Mouse (Mus musculus) C2C12 (cell line): ENCODE measurements around the gene Phf21b. TPM values are rescaled to one million over a fixed set of nuclear protein-coding genes. Genes with fewer than 3 reads are reported as not detected.

Experiments used
- H3K27me3 ChIP-seq: one replicate; pipeline ENCODE4 v1.6.1; 2011; ENCODE audit not compliant: control insufficient read depth, insufficient read depth, insufficient read length
- H3K36me3 ChIP-seq: one replicate; pipeline ENCODE4 v1.6.1; 2011; ENCODE audit not compliant: control insufficient read depth, insufficient read depth
- H3K4me3 ChIP-seq: one replicate; pipeline ENCODE4 v1.5.1; 2011; ENCODE audit warnings: mild to moderate bottlenecking, control low read depth; ENCODE audit not compliant: poor library complexity, insufficient read depth, severe bottlenecking
- H3K79me2 ChIP-seq: one replicate; pipeline ENCODE4 v1.6.1; 2011; ENCODE audit not compliant: control insufficient read depth, insufficient read depth
- H3K79me3 ChIP-seq: one replicate; pipeline ENCODE4 v1.6.1; 2011; ENCODE audit warnings: low read depth, control low read depth
- H3ac ChIP-seq: one replicate; pipeline ENCODE3; 2011; ENCODE audit warnings: low read depth; ENCODE audit not compliant: control insufficient read depth, insufficient read length
- CEBPB ChIP-seq: IDR thresholded peaks from one replicate; pipeline ENCODE4 v1.6.1; 2011; ENCODE audit warnings: low read depth, mild to moderate bottlenecking, control low read depth, moderate library complexity
- CTCF ChIP-seq: IDR thresholded peaks from one replicate; pipeline ENCODE4 v1.5.1; 2011; ENCODE audit not compliant: control insufficient read depth, insufficient read depth, insufficient read length
- FOSL1 ChIP-seq: IDR thresholded peaks from one replicate; pipeline ENCODE4 v1.8.0; 2011; ENCODE audit warnings: mild to moderate bottlenecking, low read length; ENCODE audit not compliant: poor library complexity, insufficient read depth, severe bottlenecking
- MAX ChIP-seq: IDR thresholded peaks from one replicate; pipeline ENCODE4 v1.6.1; 2011; ENCODE audit warnings: mild to moderate bottlenecking, control low read depth
- MYOD1 ChIP-seq: IDR thresholded peaks from one replicate; pipeline ENCODE4 v1.6.1; 2011; ENCODE audit warnings: low read depth; ENCODE audit not compliant: control insufficient read depth, insufficient read length
- MYOG ChIP-seq: IDR thresholded peaks from one replicate; pipeline ENCODE4 v1.6.1; 2011; ENCODE audit not compliant: control insufficient read depth, insufficient read length; ENCODE audit errors: extremely low read depth
- USF1 ChIP-seq: IDR thresholded peaks from one replicate; pipeline ENCODE4 v1.6.1; 2011; ENCODE audit warnings: low read depth, mild to moderate bottlenecking, control low read depth, moderate library complexity
- polyA plus RNA-seq: library from polyadenylated mRNA; unstranded; fragments of >200 nt; fragmentation: generic; extraction: Trizol; gene quantifications from one replicate; pipeline ENCODE4 v1.2.1, GENCODE M21; 2012; ENCODE audit warnings: missing spikeins

Gene Phf21b
- polyA plus RNA-seq, 1 experiment, result 0.26 TPM

DNA sequence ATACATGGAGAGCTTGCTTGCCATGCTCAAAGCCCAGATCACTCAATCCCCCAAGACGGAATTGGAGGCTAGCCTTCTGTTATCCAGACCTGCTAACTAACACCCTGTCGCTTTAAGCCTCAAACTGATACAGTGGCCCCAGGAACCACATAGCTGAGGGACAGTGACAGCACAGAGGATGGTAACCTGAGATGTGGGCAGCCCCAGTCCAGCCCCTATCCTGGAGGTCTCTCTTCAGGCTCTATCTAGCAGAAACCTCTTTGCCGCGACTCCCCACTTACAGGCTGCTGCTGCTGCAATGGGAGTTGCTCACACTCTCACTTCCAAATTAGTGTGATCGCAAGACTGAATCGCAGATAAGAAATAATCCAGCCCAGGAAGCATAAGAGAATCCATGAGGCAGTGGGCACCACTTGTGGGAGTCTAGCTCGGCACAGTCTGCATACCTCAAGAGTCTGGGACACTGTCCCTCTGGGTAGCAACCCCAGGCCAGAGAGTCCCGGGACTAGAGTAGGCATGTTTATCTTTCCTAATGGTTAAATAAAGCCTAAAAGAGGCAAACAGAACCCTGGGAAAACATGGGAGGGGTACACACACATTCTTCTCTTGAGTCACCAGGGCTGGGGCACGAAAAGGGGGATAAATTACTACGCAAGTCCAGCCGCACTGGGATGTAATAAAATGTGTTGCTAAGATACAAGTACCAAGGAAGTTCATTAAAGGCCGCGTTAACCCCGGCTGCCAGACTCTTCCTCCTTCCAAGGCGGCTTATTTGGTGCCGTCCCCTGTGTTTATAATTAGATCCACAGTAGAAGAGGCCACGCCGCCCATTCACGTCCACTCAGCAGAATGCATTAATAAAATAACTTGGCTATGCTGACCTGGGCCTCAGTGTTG, 13.7 kb downstream of the Phf21b start:
- Histone ChIP-seq H3K79me3 (no peaks in the 10 kb centered on the region), H3K4me3 (no peak overlapping the region), H3K36me3 (no peaks in the 10 kb centered on the region), H3K27me3 (peaks cover 62% of the 10 kb centered on the region), H3ac (no peak overlapping the region), H3K79me2 (no peaks in the 10 kb centered on the region)
- TF ChIP-seq MYOD1 (no peak), USF1 (no peak), MAX (no peak), FOSL1 (no peak), CTCF (no peak), CEBPB (no peak), MYOG (no peak)

GRCm38 (mm10) chr15:84840560-84840959, 15.3 kb downstream of the Phf21b start:
- Histone ChIP-seq H3K4me3 (no peak overlapping the region), H3K79me3 (no peaks in the 10 kb centered on the region), H3ac (no peak overlapping the region), H3K79me2 (no peaks in the 10 kb centered on the region), H3K27me3 (peaks cover 52% of the 10 kb centered on the region), H3K36me3 (no peaks in the 10 kb centered on the region)
- TF ChIP-seq CEBPB (no peak), CTCF (no peak), USF1 (no peak), MYOG (no peak), FOSL1 (no peak), MYOD1 (no peak), MAX (no peak)

DNA sequence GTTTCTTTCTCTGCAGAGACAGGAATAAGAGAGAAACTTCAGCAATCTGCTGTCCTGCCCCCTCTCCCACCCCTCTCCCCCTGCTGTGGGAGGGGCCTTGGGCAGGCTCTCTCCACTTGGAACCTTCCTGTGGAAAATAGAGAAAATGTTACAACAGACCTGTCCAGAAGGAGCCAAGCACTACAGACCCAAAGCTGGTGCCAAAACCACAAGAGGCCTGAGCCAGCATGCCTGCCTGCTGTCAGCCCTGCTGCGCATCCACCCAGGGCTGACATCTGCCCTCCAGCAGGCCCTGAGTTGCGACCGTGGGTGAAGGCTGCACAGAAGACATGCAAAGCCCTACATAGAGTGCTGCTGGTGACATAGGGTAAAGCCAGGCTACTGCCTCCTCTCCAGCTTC, 16.3 kb downstream of the Phf21b start:
- no peak overlapping the region for H3ac ChIP-seq
- no peaks in the 10 kb centered on the region for H3K36me3 ChIP-seq
- H3K27me3 ChIP-seq, result peaks cover 44% of the 10 kb centered on the region
- H3K79me3 ChIP-seq, result no peaks in the 10 kb centered on the region
- H3K4me3 ChIP-seq, result no peak overlapping the region
- TF ChIP-seq FOSL1, result no peak
- TF ChIP-seq MAX, result no peak
- no peak for TF ChIP-seq CTCF
- no peak for TF ChIP-seq MYOG
- TF ChIP-seq MYOD1, result no peak
- TF ChIP-seq CEBPB, result no peak
- TF ChIP-seq USF1, result no peak
- H3K79me2 ChIP-seq, result no peaks in the 10 kb centered on the region

GRCm38 (mm10) chr15:84837896-84838295, 18.0 kb downstream of the Phf21b start:
- Histone ChIP-seq H3ac (no peak overlapping the region), H3K36me3 (no peaks in the 10 kb centered on the region), H3K79me3 (no peaks in the 10 kb centered on the region), H3K4me3 (no peak overlapping the region), H3K27me3 (peaks cover 32% of the 10 kb centered on the region), H3K79me2 (no peaks in the 10 kb centered on the region)
- TF ChIP-seq MYOG (no peak), MAX (no peak), USF1 (no peak), FOSL1 (no peak), MYOD1 (no peak), CTCF (no peak), CEBPB (no peak)

- Histone ChIP-seq H3K79me2 (no peaks in the 10 kb centered on the region), H3K27me3 (peaks cover 4% of the 10 kb centered on the region), H3K36me3 (no peaks in the 10 kb centered on the region), H3ac (no peak overlapping the region), H3K79me3 (no peaks in the 10 kb centered on the region), H3K4me3 (no peak overlapping the region)
- TF ChIP-seq MAX, result peak; percentile 100
- TF ChIP-seq CEBPB, result no peak
Measured at GRCm38 (mm10) chr15:84829416-84829815, 26.4 kb downstream of the Phf21b start.

DNA sequence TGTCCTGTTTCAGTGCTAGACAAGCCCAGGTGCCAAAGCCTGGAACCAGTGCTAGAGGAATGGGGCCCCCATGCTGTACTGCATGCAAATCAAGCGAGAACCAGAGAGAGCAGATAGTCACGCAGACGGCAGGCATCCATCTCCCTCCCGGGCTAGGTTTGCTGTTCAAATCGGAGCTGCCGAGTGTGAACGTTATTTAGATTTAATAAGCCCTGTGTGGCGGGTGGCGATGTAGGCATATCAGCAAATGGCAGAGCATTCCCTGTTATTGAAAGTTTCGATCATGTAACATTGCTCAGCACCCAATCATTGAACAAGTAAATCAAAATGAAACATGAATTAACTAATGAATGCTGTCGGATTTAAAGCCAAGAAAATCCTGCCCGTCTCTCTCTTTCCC, 27.2 kb downstream of the Phf21b start:
- TF ChIP-seq USF1, result no peak
- no peak for TF ChIP-seq MYOD1
- TF ChIP-seq MAX, result no peak
- TF ChIP-seq MYOG, result no peak
- TF ChIP-seq CTCF, result no peak
- no peak for TF ChIP-seq CEBPB
- no peak for TF ChIP-seq FOSL1
- H3K79me2 ChIP-seq, result no peaks in the 10 kb centered on the region
- H3ac ChIP-seq, result no peak overlapping the region
- no peaks in the 10 kb centered on the region for H3K79me3 ChIP-seq
- H3K4me3 ChIP-seq, result no peak overlapping the region
- H3K36me3 ChIP-seq, result no peaks in the 10 kb centered on the region
- H3K27me3 ChIP-seq, result peaks cover 4% of the 10 kb centered on the region
